Mouse (Mus musculus) olfactory bulb, adult 2 months (tissue): ENCODE results near the gene Ankrd17.

ENCODE experiments used
- CTCF ChIP-seq: fragments of 200-500 bp; IDR thresholded peaks from 2 replicates; pipeline ENCODE4 v1.5.1; 2012; ENCODE audit warnings: low read depth, mild to moderate bottlenecking, low read length, moderate library complexity; ENCODE audit not compliant: insufficient read depth
- POLR2A ChIP-seq: fragments of 200-500 bp; IDR thresholded peaks from 2 replicates; pipeline ENCODE4 v1.6.1; 2012; ENCODE audit warnings: mild to moderate bottlenecking, low read depth, low read length, moderate library complexity; ENCODE audit not compliant: insufficient read depth

GRCm38 (mm10) chr5:90217791-90218190, 148.6 kb downstream of the Ankrd17 start:
- TF ChIP-seq POLR2A (no peak), CTCF (no peak)
